Mouse (Mus musculus): ENCODE measurements around the gene Opn1sw. TPM values are rescaled to one million over a fixed set of nuclear protein-coding genes. Genes with fewer than 3 reads are reported as not detected.

Gene Opn1sw
- total RNA-seq (2021) = under 1 TPM; 0.26 to 0.47 TPM
- long read RNA-seq, experiment 1 = 0 reads
- long read RNA-seq, experiment 2 = 0 reads

GRCm38 (mm10) chr6:29388052-29388518, at the start of gene Opn1sw:
Gene Opn1sw (minus strand): TSS chr6:29388468.
- DNase-seq = peak; percentile 15

GRCm38 (mm10) chr6:29436461-29436934, 48.2 kb upstream of the Opn1sw start:
- DNase-seq = peak; percentile 72

GRCm38 (mm10) chr6:29435940-29436451, 47.7 kb upstream of the Opn1sw start:
- peak; percentile 62 for DNase-seq

GRCm38 (mm10) chr6:29434911-29435691, 46.8 kb upstream of the Opn1sw start:
- DNase-seq = peak; percentile 78

- DNase-seq = peak; percentile 68
Measured at GRCm38 (mm10) chr6:29433804-29434795, 45.8 kb upstream of the Opn1sw start.

GRCm38 (mm10) chr6:29433038-29433803, 45.0 kb upstream of the Opn1sw start, which contains the start of gene Flnc:
Gene Flnc (plus strand): TSS chr6:29433256.
- DNase-seq = peak; percentile 76

- no peak for DNase-seq
Measured at GRCm38 (mm10) chr6:29432676-29433037, 44.4 kb upstream of the Opn1sw start.

GRCm38 (mm10) chr6:29432156-29432555, 43.9 kb upstream of the Opn1sw start:
- no peak for DNase-seq

GRCm38 (mm10) chr6:29431473-29431872, 43.2 kb upstream of the Opn1sw start:
- DNase-seq = no peak

GRCm38 (mm10) chr6:29430681-29431420, 42.6 kb upstream of the Opn1sw start:
- DNase-seq = peak; percentile 47

- DNase-seq = no peak
Measured at GRCm38 (mm10) chr6:29428171-29428570, 39.9 kb upstream of the Opn1sw start.

GRCm38 (mm10) chr6:29426331-29426730, 38.1 kb upstream of the Opn1sw start:
- no peak for DNase-seq

- DNase-seq = no peak
Measured at GRCm38 (mm10) chr6:29425118-29425517, 36.9 kb upstream of the Opn1sw start.

- no peak for DNase-seq
Measured at GRCm38 (mm10) chr6:29420596-29420995, 32.3 kb upstream of the Opn1sw start.

GRCm38 (mm10) chr6:29415446-29415845, 27.2 kb upstream of the Opn1sw start:
- DNase-seq = no peak

- DNase-seq = no peak
Measured at GRCm38 (mm10) chr6:29406412-29406811, 18.1 kb upstream of the Opn1sw start.

- DNase-seq = peak; percentile 63
Measured at GRCm38 (mm10) chr6:29402693-29403342, 14.6 kb upstream of the Opn1sw start.

- DNase-seq = no peak
Measured at GRCm38 (mm10) chr6:29399851-29400250, 11.6 kb upstream of the Opn1sw start.

GRCm38 (mm10) chr6:29397575-29397974, 9.3 kb upstream of the Opn1sw start:
- no peak for DNase-seq
